Mouse (Mus musculus): ENCODE results near the gene Tjp3. TPM values are rescaled to one million over a fixed set of nuclear protein-coding genes. Genes with fewer than 3 reads are reported as not detected.
A peak's percentile ranks its signal among the peaks of the same experiment; 100 is the strongest.

Tjp3 gene
- polyA plus RNA-seq, 1 experiment: 1.6 TPM

- no peak overlapping the region for H3K4me3 ChIP-seq (ENCODE audit: insufficient read depth, low read depth, low read length)
- H3K4me1 ChIP-seq (ENCODE audit: control insufficient read depth, insufficient read depth, insufficient read length, low read length): no peaks in the 10 kb centered on the region
Measured at GRCm38 (mm10) chr10:81247804-81248203, 43.6 kb downstream of the Tjp3 start.

DNA sequence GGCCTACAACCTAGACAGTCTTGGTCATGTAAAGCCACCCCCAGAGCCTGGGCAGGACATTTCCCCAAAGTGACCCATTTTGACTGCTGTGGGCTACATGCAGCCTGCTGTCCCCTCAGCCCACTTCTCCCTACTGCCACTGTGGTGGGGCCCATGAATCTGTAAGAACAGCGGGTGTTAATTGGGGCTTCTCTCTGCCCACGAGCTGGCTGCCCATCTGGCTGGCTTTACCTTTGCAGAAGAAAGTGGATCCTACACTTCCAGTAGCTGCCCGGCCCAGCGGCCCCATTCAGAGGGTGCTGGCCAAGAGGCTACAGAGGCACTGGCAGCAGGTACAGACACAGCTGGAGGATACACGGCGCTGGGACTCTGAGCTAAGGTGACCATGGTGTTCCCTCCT lies 46.2 kb downstream of the Tjp3 start:
- no peak overlapping the region for H3K4me3 ChIP-seq (ENCODE audit: insufficient read depth, low read depth, low read length)
- no peaks in the 10 kb centered on the region for H3K4me1 ChIP-seq (ENCODE audit: control insufficient read depth, insufficient read depth, insufficient read length, low read length)
- H3K27ac ChIP-seq (replicated peaks; ENCODE audit: low read depth, low read length): no peak overlapping the region

More at GRCm38 (mm10) chr10:81247804-81248203, 43.6 kb downstream of the Tjp3 start:
- no peak overlapping the region for H3K27ac ChIP-seq (replicated peaks; ENCODE audit: low read depth, low read length)

DNA sequence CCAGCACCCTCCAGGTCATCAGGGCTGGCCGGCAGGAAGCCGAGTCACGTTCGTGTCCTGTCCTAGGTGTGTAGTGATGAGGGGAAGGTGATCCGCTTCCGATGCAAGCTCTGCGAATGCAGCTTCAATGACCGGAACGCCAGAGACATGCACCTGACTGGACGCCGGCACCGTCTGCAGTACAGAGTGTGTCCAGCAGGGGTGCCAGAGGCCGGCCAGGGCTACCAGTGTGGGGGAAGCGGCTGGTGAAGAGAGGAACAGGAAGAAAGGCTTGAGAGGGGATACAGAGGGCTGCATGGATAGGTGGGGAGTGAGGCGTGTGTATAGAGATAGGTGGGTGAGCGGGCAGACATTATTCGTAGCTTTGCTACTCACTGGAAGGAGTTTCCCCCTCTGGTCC lies 46.8 kb downstream of the Tjp3 start:
- no peak overlapping the region for H3K4me3 ChIP-seq (ENCODE audit: insufficient read depth, low read depth, low read length)
- no peak overlapping the region for H3K27ac ChIP-seq (replicated peaks; ENCODE audit: low read depth, low read length)
- H3K4me1 ChIP-seq (ENCODE audit: control insufficient read depth, insufficient read depth, insufficient read length, low read length): no peaks in the 10 kb centered on the region

GRCm38 (mm10) chr10:81244146-81244545 lies 47.2 kb downstream of the Tjp3 start:
- Histone ChIP-seq H3K4me1 (ENCODE audit: control insufficient read depth, insufficient read depth, insufficient read length, low read length) (no peaks in the 10 kb centered on the region), H3K27ac (replicated peaks; ENCODE audit: low read depth, low read length) (no peak overlapping the region), H3K4me3 (ENCODE audit: insufficient read depth, low read depth, low read length) (no peak overlapping the region)

DNA sequence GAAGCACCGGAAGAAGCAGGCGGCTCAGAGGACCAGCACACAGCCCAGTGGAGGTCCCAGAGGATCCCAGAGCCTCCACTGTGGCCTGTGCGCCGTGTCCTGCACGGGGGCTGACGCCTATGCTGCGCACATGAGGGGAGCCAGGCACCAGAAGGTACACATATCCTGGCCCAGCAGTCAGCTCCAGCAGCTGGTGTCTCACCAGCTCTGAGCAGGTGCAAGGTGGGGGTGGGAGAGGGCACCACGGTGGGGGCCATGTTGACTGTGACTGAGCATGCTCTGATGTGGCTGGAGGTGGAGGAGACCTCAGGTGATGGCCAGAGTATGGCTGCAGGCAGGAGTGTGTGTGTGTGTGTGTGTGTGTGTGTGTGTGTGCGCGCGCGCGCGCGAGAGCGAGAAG lies 49.4 kb downstream of the Tjp3 start:
- no peak overlapping the region for H3K27ac ChIP-seq (replicated peaks; ENCODE audit: low read depth, low read length)
- H3K4me3 ChIP-seq (ENCODE audit: insufficient read depth, low read depth, low read length): no peak overlapping the region
- H3K4me1 ChIP-seq (ENCODE audit: control insufficient read depth, insufficient read depth, insufficient read length, low read length): no peaks in the 10 kb centered on the region

GRCm38 (mm10) chr10:81240876-81241275 lies 50.5 kb downstream of the Tjp3 start:
- no peak overlapping the region for H3K27ac ChIP-seq (replicated peaks; ENCODE audit: low read depth, low read length)
- H3K4me3 ChIP-seq (ENCODE audit: insufficient read depth, low read depth, low read length): no peak overlapping the region
- no peaks in the 10 kb centered on the region for H3K4me1 ChIP-seq (ENCODE audit: control insufficient read depth, insufficient read depth, insufficient read length, low read length)

- H3K27ac ChIP-seq (replicated peaks; ENCODE audit: low read depth, low read length): no peak overlapping the region
- H3K4me1 ChIP-seq (ENCODE audit: control insufficient read depth, insufficient read depth, insufficient read length, low read length): peaks cover 7% of the 10 kb centered on the region; the same call in 1 of the 2 replicates
- H3K4me3 ChIP-seq (ENCODE audit: insufficient read depth, low read depth, low read length): no peak overlapping the region
Measured at GRCm38 (mm10) chr10:81238618-81239017, 52.8 kb downstream of the Tjp3 start.

DNA sequence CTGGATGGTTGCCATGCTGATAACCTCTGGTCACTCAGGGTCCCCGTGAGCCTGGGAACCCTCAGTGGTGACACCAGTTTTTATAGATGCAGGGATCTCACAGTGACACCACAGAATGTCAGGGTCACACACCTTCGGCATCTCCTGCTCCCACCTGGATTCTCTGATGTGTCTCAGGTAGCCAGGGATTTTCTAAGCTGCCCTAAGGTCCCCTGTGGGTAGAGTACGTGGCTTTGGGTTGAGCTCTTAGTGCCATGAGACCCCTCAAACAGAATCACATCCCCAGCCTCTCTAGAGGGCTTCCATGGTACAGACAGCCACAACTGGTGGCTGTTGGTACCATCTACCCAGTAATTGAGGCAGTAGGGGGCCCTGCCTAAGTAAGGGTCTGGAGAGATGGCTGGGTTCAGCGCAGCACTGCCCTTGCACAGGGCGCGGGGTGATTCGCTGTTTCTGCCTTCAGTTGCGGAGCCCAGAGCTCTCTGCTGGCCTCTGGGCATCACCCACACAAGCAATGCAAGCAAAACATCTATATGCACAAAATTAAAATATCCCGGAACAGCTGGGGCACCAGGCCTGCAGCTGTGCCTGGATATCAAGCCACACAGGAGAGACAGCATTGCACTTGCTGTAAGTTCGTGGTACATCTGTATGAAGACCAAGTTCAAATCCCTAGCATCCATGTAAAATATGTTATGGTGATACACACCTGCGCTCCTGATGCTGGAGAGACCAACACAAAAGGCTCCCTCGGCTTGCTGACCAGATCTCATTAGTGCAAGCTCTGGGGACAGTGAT lies 54.7 kb downstream of the Tjp3 start:
- H3K4me3 ChIP-seq (ENCODE audit: insufficient read depth, low read depth, low read length): no peak overlapping the region
- H3K27ac ChIP-seq (replicated peaks; ENCODE audit: low read depth, low read length): no peak overlapping the region
- peaks cover 12% of the 10 kb centered on the region for H3K4me1 ChIP-seq (ENCODE audit: control insufficient read depth, insufficient read depth, insufficient read length, low read length)

GRCm38 (mm10) chr10:81234206-81234605 lies 57.2 kb downstream of the Tjp3 start:
- Histone ChIP-seq H3K27ac (replicated peaks; ENCODE audit: low read depth, low read length) (no peak overlapping the region), H3K4me1 (ENCODE audit: control insufficient read depth, insufficient read depth, insufficient read length, low read length) (peaks cover 12% of the 10 kb centered on the region), H3K4me3 (ENCODE audit: insufficient read depth, low read depth, low read length) (no peak overlapping the region)

- Histone ChIP-seq H3K4me1 (ENCODE audit: control insufficient read depth, insufficient read depth, insufficient read length, low read length) (peaks cover 12% of the 10 kb centered on the region), H3K4me3 (ENCODE audit: insufficient read depth, low read depth, low read length) (peak overlapping the region; percentile 76), H3K27ac (replicated peaks; ENCODE audit: low read depth, low read length) (no peak overlapping the region)
Measured at GRCm38 (mm10) chr10:81233226-81233585, 58.2 kb downstream of the Tjp3 start.

GRCm38 (mm10) chr10:81232580-81233225 lies 58.7 kb downstream of the Tjp3 start, which contains the start of gene Zfr2:
TSS of gene Zfr2 (plus strand) at chr10:81233155.
- H3K4me3 ChIP-seq (ENCODE audit: insufficient read depth, low read depth, low read length): peak within 1 kb of the TSS; percentile 76
- no peak within 1 kb of the TSS for H3K27ac ChIP-seq (replicated peaks; ENCODE audit: low read depth, low read length)
- H3K4me1 ChIP-seq (ENCODE audit: control insufficient read depth, insufficient read depth, insufficient read length, low read length): peaks cover 12% of the 10 kb centered on the region

DNA sequence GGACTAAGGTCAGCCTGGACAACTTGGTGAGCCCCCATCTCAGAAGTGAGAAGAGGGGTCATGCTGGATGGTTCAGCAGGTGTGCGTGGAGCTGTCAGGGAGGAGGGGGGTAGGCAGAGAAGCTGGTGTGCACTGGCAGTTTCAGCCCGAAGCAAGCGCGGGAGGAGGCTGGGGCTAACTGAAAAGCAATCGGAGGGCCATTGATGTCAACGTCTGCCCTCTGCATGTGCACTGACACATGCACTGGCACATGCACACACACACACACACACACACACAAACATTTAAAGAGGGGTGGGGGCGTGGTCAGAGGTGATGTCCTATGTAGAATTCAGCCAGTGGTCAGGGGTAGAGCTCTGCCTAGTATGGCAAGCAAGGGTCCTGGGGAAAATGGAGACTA lies 59.9 kb downstream of the Tjp3 start:
- peaks cover 12% of the 10 kb centered on the region for H3K4me1 ChIP-seq (ENCODE audit: control insufficient read depth, insufficient read depth, insufficient read length, low read length)
- no peak overlapping the region for H3K27ac ChIP-seq (replicated peaks; ENCODE audit: low read depth, low read length)
- H3K4me3 ChIP-seq (ENCODE audit: insufficient read depth, low read depth, low read length): no peak overlapping the region

- Histone ChIP-seq H3K4me1 (ENCODE audit: control insufficient read depth, insufficient read depth, insufficient read length, low read length) (peaks cover 12% of the 10 kb centered on the region), H3K27ac (replicated peaks; ENCODE audit: low read depth, low read length) (no peak within 1 kb of the TSS), H3K4me3 (ENCODE audit: insufficient read depth, low read depth, low read length) (no peak within 1 kb of the TSS)
Measured at GRCm38 (mm10) chr10:81230438-81231332, 60.7 kb downstream of the Tjp3 start, which contains the start of gene Atcay. TSS of gene Atcay (minus strand) at chr10:81230833.

GRCm38 (mm10) chr10:81229735-81230437 lies 61.5 kb downstream of the Tjp3 start:
- Histone ChIP-seq H3K4me1 (ENCODE audit: control insufficient read depth, insufficient read depth, insufficient read length, low read length) (peaks cover 8% of the 10 kb centered on the region), H3K27ac (replicated peaks; ENCODE audit: low read depth, low read length) (no peak overlapping the region), H3K4me3 (ENCODE audit: insufficient read depth, low read depth, low read length) (no peak overlapping the region)

Measured in brown adipose tissue, adult 24 weeks (tissue).